Mouse (Mus musculus) forelimb bud, embryonic 11.5 days (tissue): ENCODE results near the gene Slc22a5.
"Not testable (repeated sequence)": the region's sequence is repeated elsewhere in the genome, so short reads cannot be mapped to it uniquely, and the experiment has no call there.

ENCODE experiments used
- DNase-seq: peaks from one replicate; pipeline ENCODE4 v3.0.0-alpha.2; 2012; ENCODE audit warnings: low read depth, low spot score

Gene Slc22a5

DNA sequence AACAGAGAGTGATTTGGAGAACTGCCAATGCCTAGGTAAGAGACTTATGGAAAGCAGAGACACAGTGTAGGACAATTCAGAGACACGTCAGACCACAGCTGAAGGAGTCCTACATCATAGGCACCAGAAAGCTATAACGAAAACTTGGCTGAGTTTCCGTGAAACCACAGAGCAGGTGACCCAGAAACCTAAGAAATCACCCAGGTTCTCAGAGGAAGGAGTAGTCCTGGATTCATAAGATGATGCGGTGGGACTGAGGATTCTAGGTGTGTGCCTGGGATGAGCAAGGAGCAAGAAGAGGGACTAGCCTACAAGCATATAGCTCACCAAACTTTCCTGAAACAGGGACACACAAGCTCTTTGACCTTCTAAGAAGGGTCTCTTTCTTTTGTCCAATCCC is 3.2 kb downstream of the Slc22a5 start:
- DNase-seq = no peak

DNA sequence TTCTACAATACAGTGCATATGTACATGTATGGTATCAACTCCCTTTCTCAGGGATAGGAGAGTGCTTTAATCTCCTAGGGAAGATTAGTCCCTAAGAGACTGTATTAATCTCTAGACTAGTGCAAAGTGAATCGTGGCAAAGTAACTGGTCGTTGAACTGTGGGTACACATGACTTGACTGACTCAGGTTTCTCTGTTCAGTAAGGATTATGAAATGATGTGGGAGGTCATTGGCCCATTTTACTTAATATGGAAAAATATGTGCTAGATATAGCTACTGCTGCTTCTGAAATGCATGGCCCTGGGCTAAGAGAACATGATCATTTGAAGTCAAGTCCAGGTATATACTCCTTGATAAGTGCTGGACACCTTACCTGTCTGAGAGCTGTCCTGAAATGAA is 8.2 kb downstream of the Slc22a5 start:
- DNase-seq = no peak

DNA sequence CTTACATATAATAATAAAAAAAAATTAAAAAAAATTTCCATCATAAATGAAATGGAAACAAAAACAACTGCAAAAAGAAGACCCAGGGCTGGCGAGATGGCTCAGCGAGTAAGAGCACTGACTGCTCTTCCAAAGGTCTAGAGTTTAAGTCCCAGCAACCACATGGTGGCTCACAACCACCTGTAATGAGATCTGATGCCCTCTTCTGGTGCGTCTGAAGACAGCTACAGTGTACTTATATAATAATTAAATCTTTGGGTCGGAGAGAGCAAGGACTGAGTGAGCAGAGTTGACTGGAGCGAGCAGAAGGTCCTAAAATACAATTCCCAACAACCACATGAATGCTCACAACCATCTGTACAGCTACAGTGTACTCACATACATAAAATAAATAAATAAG is 13.4 kb downstream of the Slc22a5 start:
- DNase-seq = not testable (repeated sequence)

DNA sequence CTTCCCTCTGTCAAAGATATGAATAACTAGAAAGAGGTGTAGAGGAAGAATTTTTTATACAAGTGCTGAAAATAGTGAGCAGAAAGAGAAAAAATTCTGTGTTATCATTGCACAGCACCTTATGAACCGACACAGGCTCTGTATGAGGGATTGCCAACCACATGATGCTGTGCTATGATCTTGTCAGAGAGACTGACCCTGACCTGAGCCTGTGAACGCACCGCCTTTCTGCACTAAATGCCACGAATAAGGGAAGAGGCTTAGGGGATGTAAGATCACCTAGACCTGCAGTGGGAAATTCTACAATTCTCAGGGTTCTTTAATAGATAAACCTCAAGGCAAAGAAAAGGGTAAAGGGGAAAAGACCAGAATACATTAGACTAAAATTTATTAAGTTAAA is 15.0 kb downstream of the Slc22a5 start:
- DNase-seq = no peak

GRCm38 (mm10) chr11:53874706-53875105 is 16.8 kb downstream of the Slc22a5 start:
- no peak for DNase-seq

DNA sequence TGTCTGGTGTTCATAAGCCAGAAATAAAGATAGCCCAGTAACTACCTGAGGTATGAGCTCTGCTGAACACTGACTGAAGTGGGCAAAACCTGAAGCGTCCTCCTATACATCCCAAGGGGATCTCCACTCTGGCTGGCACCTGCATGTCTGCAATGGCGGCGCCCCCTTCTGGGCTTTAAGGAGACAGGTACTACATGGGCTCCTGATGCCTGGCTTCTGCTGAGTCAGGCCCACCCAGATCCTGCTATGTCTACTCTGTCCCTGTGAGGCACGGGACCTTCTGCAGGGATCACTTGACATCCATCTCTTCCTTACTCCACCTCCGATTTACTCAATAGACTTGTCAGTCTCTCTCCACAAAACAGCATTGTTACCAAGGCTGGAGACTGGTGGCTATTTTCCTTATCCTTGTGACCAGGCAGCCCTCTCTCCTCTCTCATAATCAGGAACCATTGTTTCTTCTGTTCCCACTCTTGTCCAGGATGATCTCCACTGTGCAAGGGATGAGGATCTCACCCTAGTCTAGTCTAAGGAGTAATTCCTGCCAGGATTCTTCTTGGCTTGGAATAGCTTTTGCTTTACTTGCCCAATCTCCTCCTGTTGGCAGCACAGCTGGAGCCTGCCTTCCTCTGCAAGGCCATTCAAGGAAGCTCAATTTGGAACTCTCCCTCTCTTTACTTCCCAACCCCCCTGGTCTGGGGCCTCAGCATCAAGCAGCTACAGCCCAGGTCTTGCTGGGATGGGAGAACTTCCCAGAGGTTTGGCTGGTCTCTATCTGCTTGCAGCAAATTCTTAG is 17.4 kb downstream of the Slc22a5 start:
- DNase-seq = not testable (repeated sequence)

DNA sequence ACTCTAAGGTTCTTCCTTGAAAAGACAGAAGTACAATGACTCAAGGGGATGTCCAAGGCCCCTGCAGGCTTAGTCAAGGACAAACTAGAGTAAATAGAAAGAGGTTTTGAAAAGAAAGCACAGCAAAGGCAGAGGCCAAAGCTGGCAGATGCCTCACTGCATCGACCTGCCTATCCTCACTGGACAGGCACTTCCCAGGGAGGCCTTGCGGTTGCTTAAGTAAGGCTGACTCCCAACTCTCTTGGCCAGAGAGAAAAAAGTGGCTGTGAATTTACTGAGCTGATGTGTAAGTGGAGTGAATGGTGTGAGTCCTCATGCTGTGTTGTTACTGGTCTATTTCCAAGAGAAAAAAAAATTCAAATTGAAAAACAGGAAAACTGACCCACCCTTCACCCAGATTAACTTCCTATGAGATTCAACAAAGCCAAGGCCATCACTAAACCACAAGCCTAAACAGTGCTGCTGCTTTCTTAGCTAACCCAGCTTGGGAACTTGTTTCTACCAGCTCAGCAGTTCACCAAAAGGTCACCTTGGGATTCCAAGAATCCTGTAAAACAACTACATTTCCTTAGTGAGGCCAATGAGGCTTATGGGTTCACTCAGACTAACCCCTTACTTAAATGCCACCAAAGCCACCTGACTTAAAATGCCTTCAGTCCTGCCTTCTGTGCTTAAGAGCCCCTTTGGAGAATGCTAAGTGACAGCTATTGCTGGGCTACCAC is 19.5 kb downstream of the Slc22a5 start:
- DNase-seq = no peak

DNA sequence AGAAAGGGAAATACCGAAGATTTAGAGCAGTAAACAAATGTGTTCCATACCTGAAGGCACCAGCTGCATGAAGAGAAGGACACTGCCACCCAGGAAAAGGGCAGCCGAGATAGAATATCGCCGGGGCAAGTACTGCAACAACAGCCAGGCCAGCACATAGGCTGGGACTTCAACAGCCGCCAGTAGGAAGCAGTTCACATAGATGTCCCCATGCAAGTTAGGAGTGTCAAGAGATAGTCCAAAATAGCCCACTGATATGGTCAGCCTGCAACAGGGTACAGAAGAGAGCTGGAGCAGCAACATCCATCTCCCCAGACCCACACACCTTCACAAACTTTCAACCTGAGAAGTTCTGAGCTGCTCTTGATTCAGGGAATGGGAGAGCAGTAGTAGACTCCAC is 22.3 kb downstream of the Slc22a5 start:
- no peak for DNase-seq

DNA sequence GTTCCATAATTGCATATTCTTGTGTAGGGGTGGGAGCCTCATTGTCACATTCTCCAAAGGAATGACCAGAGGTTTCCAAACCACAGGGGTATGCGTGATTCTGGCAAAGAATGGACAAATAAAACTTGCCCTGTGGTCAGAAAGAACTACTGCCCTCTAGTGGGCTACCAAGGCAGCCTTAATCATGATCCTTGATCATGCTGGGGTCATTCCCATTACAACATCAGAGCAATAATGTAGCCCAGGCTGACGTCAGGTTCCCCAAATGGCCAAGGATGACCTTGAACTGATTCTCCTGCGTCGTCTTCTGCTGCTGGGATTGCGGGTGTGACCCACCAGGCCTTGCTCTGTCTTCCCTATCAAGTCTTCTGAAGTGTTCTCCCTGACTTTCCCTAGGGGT is 23.1 kb downstream of the Slc22a5 start:
- DNase-seq = not testable (repeated sequence)

DNA sequence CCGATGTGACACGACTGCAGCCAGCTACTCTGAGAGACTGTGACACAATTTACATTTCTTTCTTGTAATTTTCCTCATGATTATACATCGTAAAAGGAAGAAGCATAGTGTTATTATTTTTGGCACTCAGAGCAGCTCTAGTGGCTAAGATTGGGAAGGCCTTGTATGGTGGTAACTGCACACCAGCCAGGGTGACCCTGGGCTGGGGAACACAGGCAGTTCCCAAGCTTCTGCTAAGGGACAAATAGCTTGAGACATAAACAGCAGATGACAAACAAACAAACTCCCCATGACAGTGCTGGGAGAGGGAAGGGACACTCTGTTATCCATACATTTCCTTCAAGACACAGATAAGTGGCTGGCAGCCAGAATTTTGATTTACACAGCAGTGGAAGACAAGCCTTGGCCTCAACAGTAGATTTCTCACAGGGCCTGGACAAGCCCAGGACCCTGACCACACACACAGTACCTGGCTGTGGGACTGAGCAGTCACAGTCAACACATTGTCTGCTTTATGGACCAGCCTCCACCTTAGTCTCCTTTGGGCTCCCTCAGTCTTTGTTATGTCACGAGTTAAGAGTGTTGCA is 26.6 kb downstream of the Slc22a5 start:
- not testable (repeated sequence) for DNase-seq

DNA sequence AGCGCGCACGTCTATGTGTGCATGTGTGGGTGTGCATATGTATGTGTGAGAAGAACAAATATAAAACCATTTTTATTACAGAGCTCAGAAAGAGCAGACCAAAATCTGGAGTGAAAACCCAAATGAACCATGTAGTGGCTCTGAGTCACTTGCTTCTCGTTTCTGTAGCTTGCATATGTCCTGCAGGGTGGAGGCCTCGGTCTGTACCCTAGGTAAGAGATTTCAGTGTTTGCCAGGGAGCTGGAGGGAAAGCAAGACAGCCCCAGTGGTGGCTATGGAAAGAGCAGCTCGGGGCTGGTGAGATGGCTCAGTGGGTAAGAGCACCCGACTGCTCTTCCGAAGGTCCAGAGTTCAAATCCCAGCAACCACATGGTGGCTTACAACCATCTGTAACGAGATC is 30.5 kb downstream of the Slc22a5 start:
- not testable (repeated sequence) for DNase-seq

- not testable (repeated sequence) for DNase-seq
These were observed 32.5 kb downstream of the Slc22a5 start, which contains the start of gene Gm12216 for GRCm38 (mm10) chr11:53858761-53859580. Gene Gm12216 (minus strand): TSS chr11:53859256.

DNA sequence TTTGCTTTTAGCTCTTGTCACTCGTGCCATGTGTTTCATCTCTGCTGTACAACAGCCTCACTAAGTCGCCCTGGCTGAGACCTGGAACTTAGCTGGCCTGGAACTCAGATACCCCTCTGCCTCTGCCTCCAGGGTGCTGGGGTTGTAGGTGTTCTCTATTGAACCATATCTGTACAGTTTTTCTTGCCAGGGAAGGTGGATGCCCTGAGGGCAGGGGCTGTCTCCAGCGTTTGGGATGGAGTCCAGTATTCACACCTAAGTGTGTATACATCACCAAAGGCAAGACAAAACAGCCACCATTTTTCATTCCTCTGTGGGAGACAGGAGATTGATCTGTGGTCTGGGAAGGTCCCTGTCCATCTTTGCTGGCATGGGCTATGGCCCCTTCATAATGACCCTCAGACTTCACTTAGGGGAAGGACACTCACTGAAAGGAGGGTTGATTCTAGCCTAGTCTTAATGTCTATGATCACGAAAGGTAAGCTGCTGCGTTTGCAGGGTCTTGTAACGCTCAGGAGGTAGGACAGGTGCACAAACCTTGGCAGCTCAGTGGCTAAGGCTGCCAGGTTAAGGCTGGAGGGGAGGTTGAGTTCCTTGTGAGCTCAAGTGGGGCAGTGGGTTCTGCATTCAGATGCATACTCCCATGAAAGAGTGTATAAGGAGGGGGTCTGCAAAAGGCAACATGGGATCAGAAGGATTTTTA is 33.3 kb downstream of the Slc22a5 start:
- DNase-seq = no peak

GRCm38 (mm10) chr11:53853665-53854064 is 37.8 kb downstream of the Slc22a5 start:
- no peak for DNase-seq

- DNase-seq = no peak
These were observed 39.7 kb downstream of the Slc22a5 start for GRCm38 (mm10) chr11:53851795-53852194.

DNA sequence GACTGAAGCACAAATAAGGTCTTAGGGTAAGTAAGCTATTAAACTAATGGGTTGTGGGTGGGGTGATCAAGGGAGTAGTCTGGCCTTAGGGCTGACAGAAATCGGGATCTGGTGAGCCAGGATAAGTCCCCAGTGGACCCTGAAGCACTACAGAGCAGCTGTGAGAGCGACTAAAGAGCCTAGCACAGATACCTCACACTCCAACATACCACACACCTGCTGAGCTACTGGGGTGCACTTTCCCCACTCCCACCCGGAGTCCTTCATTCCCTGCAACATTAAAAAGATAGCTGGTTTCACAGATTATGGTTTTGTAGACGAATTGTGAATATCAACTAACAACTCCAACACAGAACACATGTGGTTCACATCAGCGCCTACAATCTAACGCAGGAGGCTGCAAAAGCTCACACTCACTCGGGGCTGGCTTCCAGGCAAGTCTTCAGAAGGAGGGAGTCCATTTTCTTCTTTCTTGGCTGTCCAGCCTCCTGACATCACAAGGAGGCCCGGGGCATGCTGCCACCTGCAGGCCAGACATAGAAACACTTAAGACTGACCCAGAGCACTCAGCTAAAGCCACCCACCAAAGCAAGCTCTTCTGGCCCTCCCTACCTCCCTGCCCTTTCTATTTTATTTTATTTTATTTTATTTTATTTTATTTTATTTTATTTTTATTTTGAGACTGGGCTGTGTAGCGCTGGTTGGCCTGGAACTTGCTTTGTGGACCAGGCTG is 41.7 kb downstream of the Slc22a5 start:
- peak; percentile 81 for DNase-seq

GRCm38 (mm10) chr11:53845680-53846079 is 45.8 kb downstream of the Slc22a5 start:
- DNase-seq = no peak

GRCm38 (mm10) chr11:53843106-53843505 is 48.4 kb downstream of the Slc22a5 start:
- DNase-seq = no peak

DNA sequence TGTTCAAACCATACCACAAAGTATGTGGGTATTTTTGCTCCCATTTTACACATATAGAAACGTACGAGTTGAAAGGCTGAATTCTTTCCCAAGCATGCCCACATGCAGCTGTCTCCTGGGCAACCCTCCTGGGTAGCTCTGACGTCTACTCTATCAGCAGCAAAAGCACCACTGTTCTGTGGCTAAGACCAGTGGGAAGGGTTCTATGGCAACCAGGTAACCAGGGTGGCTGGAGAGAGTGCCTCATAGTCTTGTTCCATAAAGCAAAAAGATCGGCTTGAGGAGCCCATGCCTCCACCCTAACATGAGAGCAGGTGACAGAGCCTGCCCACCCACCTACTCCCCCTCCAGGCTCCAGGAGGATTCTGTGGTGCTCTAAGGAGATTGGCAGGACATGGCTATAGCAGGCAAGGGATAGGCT is 49.3 kb downstream of the Slc22a5 start:
- DNase-seq = no peak

DNA sequence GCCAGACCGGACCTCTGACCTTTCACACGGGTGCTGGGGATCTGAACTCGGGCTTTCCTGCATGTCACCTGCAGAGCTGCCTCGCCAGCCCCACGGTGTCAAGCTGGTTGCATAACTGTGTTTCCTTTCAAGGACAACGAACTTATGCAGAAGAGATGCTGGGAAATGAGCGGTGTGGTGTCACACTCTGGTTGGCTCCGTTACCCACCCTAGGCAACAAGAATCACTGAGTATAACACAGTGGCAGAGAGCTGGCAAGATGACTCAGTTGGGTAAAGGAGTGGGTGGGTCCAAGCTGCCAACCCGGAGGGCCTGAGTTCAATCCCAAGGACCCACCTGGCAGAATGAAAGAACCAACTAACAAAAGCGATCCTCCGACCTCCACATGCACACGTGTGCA is 49.9 kb downstream of the Slc22a5 start:
- no peak for DNase-seq
